Mouse (Mus musculus) neural tube, embryonic 13.5 days (tissue): ENCODE measurements around the gene Creb5. TPM values are rescaled to one million over a fixed set of nuclear protein-coding genes. Genes with fewer than 3 reads are reported as not detected.

Experiments used
- ATAC-seq: fragments of 200-750 bp; cut with Nextera tagmentation; 2 replicates; pipeline ENCODE4 v1.8.0; 2017; ENCODE audit warnings: low read depth, mild to moderate bottlenecking, moderate TSS enrichment, moderate library complexity
- H3K27ac ChIP-seq: fragments of 300-500 bp; sonication (generic); replicated peaks from 2 replicates; pipeline ENCODE4 v1.5.1; 2015; ENCODE audit warnings: moderate library complexity, mild to moderate bottlenecking, inconsistent platforms
- H3K27me3 ChIP-seq: fragments of 300-500 bp; sonication (generic); 2 replicates; pipeline ENCODE4 v1.6.1; 2015; ENCODE audit warnings: mild to moderate bottlenecking, inconsistent platforms
- H3K36me3 ChIP-seq: fragments of 300-500 bp; sonication (generic); 2 replicates; pipeline ENCODE4 v1.6.1; 2015; ENCODE audit warnings: mild to moderate bottlenecking, inconsistent platforms
- H3K4me1 ChIP-seq: fragments of 300-500 bp; sonication (generic); replicated peaks from 2 replicates; pipeline ENCODE4 v1.6.1; 2015; ENCODE audit warnings: inconsistent platforms
- H3K4me2 ChIP-seq: fragments of 300-500 bp; sonication (generic); 2 replicates; pipeline ENCODE4 v1.6.1; 2015; ENCODE audit warnings: inconsistent platforms, mild to moderate bottlenecking, moderate library complexity
- H3K4me3 ChIP-seq: fragments of 300-500 bp; sonication (generic); 2 replicates; pipeline ENCODE4 v1.5.1; 2015; ENCODE audit warnings: mild to moderate bottlenecking, inconsistent platforms
- H3K9ac ChIP-seq: fragments of 300-500 bp; sonication (generic); 2 replicates; pipeline ENCODE4 v1.6.1; 2015; ENCODE audit warnings: moderate library complexity, mild to moderate bottlenecking, inconsistent platforms
- H3K9me3 ChIP-seq: fragments of 300-500 bp; sonication (generic); 2 replicates; pipeline ENCODE4 v1.6.1; 2016; ENCODE audit warnings: inconsistent platforms
- WGBS: fragments of 180-500 bp; shearing (Covaris S2); methylation state at CpG from one replicate; pipeline ENCODE4 v1.1.7; 2015; 5-methylcytosine and 5-hydroxymethylcytosine counted together
- polyA plus RNA-seq: library from polyadenylated mRNA; unstranded; fragments of >200 nt; fragmentation: Nextera tagmentation; extraction: Ambion mirVana; gene quantifications from 2 replicates; pipeline ENCODE4 v1.2.1, GENCODE M21; 2015

Creb5 gene
- polyA plus RNA-seq, result 11.9 and 12.9 TPM in 2 replicates

GRCm38 (mm10) chr6:53287038-53287561 is at the start of gene Creb5:
Creb5 (plus strand) TSS chr6:53287270.
- peak; percentile 87 for ATAC-seq
- Histone ChIP-seq H3K9me3 (no peaks in the 10 kb centered on the region), H3K9ac (peak within 1 kb of the TSS; percentile 71), H3K27me3 (peaks cover 91% of the 10 kb centered on the region), H3K4me3 (peak within 1 kb of the TSS; percentile 49), H3K4me1 (peaks cover 42% of the 10 kb centered on the region), H3K27ac (peak within 1 kb of the TSS; percentile 35; the same call in 1 of the 2 replicates), H3K36me3 (no peaks in the 10 kb centered on the region), H3K4me2 (peak within 1 kb of the TSS; percentile 90)
- 0% methylated on average over 44 of the region's 45 CpGs for WGBS

GRCm38 (mm10) chr6:53259841-53260240 is 27.2 kb upstream of the Creb5 start:
- Histone ChIP-seq H3K4me3 (no peak overlapping the region), H3K4me2 (no peak overlapping the region), H3K27me3 (0 out of 2 replicates have a peak, but pooled peaks cover 5% of the 10 kb centered on the region), H3K9ac (no peak overlapping the region), H3K4me1 (peaks cover 11% of the 10 kb centered on the region), H3K9me3 (no peaks in the 10 kb centered on the region), H3K27ac (no peak overlapping the region), H3K36me3 (no peaks in the 10 kb centered on the region)
- WGBS, result 94% methylated on average over 3 of the region's 3 CpGs
- ATAC-seq, result no peak

GRCm38 (mm10) chr6:53262401-53262800 is 24.7 kb upstream of the Creb5 start:
- peaks cover 11% of the 10 kb centered on the region; the same call in 1 of the 2 replicates for H3K27me3 ChIP-seq
- peak; percentile 50; the same call in 1 of the 2 replicates for ATAC-seq
- no peak overlapping the region for H3K4me2 ChIP-seq
- H3K36me3 ChIP-seq, result no peaks in the 10 kb centered on the region
- H3K9ac ChIP-seq, result no peak overlapping the region
- 34% methylated on average over 11 of the region's 11 CpGs for WGBS
- no peak overlapping the region for H3K27ac ChIP-seq
- H3K4me1 ChIP-seq, result peaks cover 19% of the 10 kb centered on the region
- H3K4me3 ChIP-seq, result no peak overlapping the region
- no peaks in the 10 kb centered on the region for H3K9me3 ChIP-seq

GRCm38 (mm10) chr6:53267036-53267435 is 20.0 kb upstream of the Creb5 start:
- Histone ChIP-seq H3K9me3 (no peaks in the 10 kb centered on the region), H3K4me2 (peak overlapping the region; percentile 37), H3K4me1 (peaks cover 31% of the 10 kb centered on the region), H3K4me3 (no peak overlapping the region), H3K9ac (no peak overlapping the region), H3K27ac (no peak overlapping the region), H3K27me3 (peaks cover 24% of the 10 kb centered on the region), H3K36me3 (no peaks in the 10 kb centered on the region)
- 31% methylated on average over 7 of the region's 7 CpGs for WGBS
- ATAC-seq, result no peak

- Histone ChIP-seq H3K4me2 (peak overlapping the region; percentile 37), H3K4me1 (peaks cover 23% of the 10 kb centered on the region), H3K4me3 (no peak overlapping the region), H3K27ac (0 out of 2 replicates have a peak overlapping the region, but pooled peaks have one; percentile 6), H3K9me3 (no peaks in the 10 kb centered on the region), H3K9ac (no peak overlapping the region), H3K27me3 (peaks cover 24% of the 10 kb centered on the region), H3K36me3 (no peaks in the 10 kb centered on the region)
- 13% methylated on average over 12 of the region's 12 CpGs for WGBS
- peak; percentile 72; the same call in 1 of the 2 replicates for ATAC-seq
Measured at GRCm38 (mm10) chr6:53267732-53268505, 19.2 kb upstream of the Creb5 start.

GRCm38 (mm10) chr6:53271216-53271615 is 15.9 kb upstream of the Creb5 start:
- H3K27me3 ChIP-seq, result peaks cover 15% of the 10 kb centered on the region
- H3K4me2 ChIP-seq, result no peak overlapping the region
- WGBS, result 63% methylated on average over 3 of the region's 3 CpGs
- no peak overlapping the region for H3K27ac ChIP-seq
- no peaks in the 10 kb centered on the region for H3K9me3 ChIP-seq
- H3K9ac ChIP-seq, result no peak overlapping the region
- no peak for ATAC-seq
- peaks cover 19% of the 10 kb centered on the region for H3K4me1 ChIP-seq
- H3K36me3 ChIP-seq, result no peaks in the 10 kb centered on the region
- H3K4me3 ChIP-seq, result no peak overlapping the region

GRCm38 (mm10) chr6:53271636-53272035 is 15.4 kb upstream of the Creb5 start:
- Histone ChIP-seq H3K27ac (no peak overlapping the region), H3K4me1 (peaks cover 19% of the 10 kb centered on the region), H3K4me2 (no peak overlapping the region), H3K9ac (no peak overlapping the region), H3K36me3 (no peaks in the 10 kb centered on the region), H3K9me3 (no peaks in the 10 kb centered on the region), H3K27me3 (peaks cover 19% of the 10 kb centered on the region), H3K4me3 (no peak overlapping the region)
- WGBS, result 34% methylated on average over 4 of the region's 4 CpGs
- no peak for ATAC-seq

GRCm38 (mm10) chr6:53286389-53287037 is 557 bp upstream of the Creb5 start:
- 3% methylated on average over 20 of the region's 20 CpGs for WGBS
- H3K9ac ChIP-seq, result peak overlapping the region; percentile 71; the same call in 1 of the 2 replicates
- no peak overlapping the region for H3K27ac ChIP-seq
- peaks cover 86% of the 10 kb centered on the region for H3K27me3 ChIP-seq
- peak overlapping the region; percentile 90 for H3K4me2 ChIP-seq
- ATAC-seq, result peak; percentile 16; the same call in 1 of the 2 replicates
- no peaks in the 10 kb centered on the region for H3K36me3 ChIP-seq
- H3K4me1 ChIP-seq, result peaks cover 42% of the 10 kb centered on the region
- H3K4me3 ChIP-seq, result peak overlapping the region; percentile 49
- H3K9me3 ChIP-seq, result no peaks in the 10 kb centered on the region

GRCm38 (mm10) chr6:53287562-53288381 is 702 bp downstream of the Creb5 start:
- no peaks in the 10 kb centered on the region for H3K9me3 ChIP-seq
- no peaks in the 10 kb centered on the region for H3K36me3 ChIP-seq
- peak overlapping the region; percentile 71 for H3K9ac ChIP-seq
- H3K4me3 ChIP-seq, result peak overlapping the region; percentile 49
- under 1% methylated on average over 63 of the region's 63 CpGs for WGBS
- H3K4me1 ChIP-seq, result peaks cover 42% of the 10 kb centered on the region
- peak overlapping the region; percentile 35; the same call in 1 of the 2 replicates for H3K27ac ChIP-seq
- peak overlapping the region; percentile 90 for H3K4me2 ChIP-seq
- peaks cover 92% of the 10 kb centered on the region for H3K27me3 ChIP-seq
- peak; percentile 63 for ATAC-seq

- peaks cover 42% of the 10 kb centered on the region for H3K4me1 ChIP-seq
- H3K27ac ChIP-seq, result no peak overlapping the region
- peak overlapping the region; percentile 49 for H3K4me3 ChIP-seq
- no peaks in the 10 kb centered on the region for H3K36me3 ChIP-seq
- WGBS, result 3% methylated on average over 24 of the region's 24 CpGs
- H3K4me2 ChIP-seq, result peak overlapping the region; percentile 90
- 0 out of 2 replicates have a peak overlapping the region, but pooled peaks have one; percentile 18 for H3K9ac ChIP-seq
- H3K27me3 ChIP-seq, result peaks cover 85% of the 10 kb centered on the region
- H3K9me3 ChIP-seq, result no peaks in the 10 kb centered on the region
- ATAC-seq, result no peak
Measured at GRCm38 (mm10) chr6:53288584-53289558, 1.8 kb downstream of the Creb5 start.
